Mouse (Mus musculus) adrenal gland, postnatal 36 days (tissue): ENCODE results near the gene Sub1. TPM values are rescaled to one million over a fixed set of nuclear protein-coding genes. Genes with fewer than 3 reads are reported as not detected.

ENCODE experiments used
- DNase-seq, 2 experiments: peaks; one replicate each; pipeline ENCODE4 v3.0.0; 2021; ENCODE audit warnings: mixed read lengths in 1 of 2
- total RNA-seq, 2 experiments: library from RNA; stranded (reverse); gene quantifications; 2 replicates each; pipeline ENCODE4 v1.2.3; 2021

Sub1 gene
- total RNA-seq, 2 experiments from 2014 or later = 226 to 248 TPM

GRCm38 (mm10) chr15:11966367-11966766, 30.4 kb downstream of the Sub1 start:
- peak; percentile 26 to 59 for DNase-seq

- no peak for DNase-seq
Measured at GRCm38 (mm10) chr15:11965201-11965845, 31.5 kb downstream of the Sub1 start.

- peak; percentile 16 to 40 for DNase-seq
Measured at GRCm38 (mm10) chr15:11963791-11964525, 32.8 kb downstream of the Sub1 start.

- no peak for DNase-seq
Measured at GRCm38 (mm10) chr15:11959716-11960115, 37.1 kb downstream of the Sub1 start.

GRCm38 (mm10) chr15:11956129-11956528, 40.7 kb downstream of the Sub1 start:
- no peak for DNase-seq

- peak; percentile 14 to 51 for DNase-seq
Measured at GRCm38 (mm10) chr15:11954190-11954589, 42.6 kb downstream of the Sub1 start.

- no peak for DNase-seq
Measured at GRCm38 (mm10) chr15:11952159-11952558, 44.6 kb downstream of the Sub1 start.

- DNase-seq = no peak
Measured at GRCm38 (mm10) chr15:11951181-11951580, 45.6 kb downstream of the Sub1 start.

GRCm38 (mm10) chr15:11950144-11950543, 46.6 kb downstream of the Sub1 start:
- DNase-seq = no peak

- no peak for DNase-seq
Measured at GRCm38 (mm10) chr15:11949490-11949889, 47.3 kb downstream of the Sub1 start.

GRCm38 (mm10) chr15:11940855-11941254, 55.9 kb downstream of the Sub1 start:
- DNase-seq = no peak

Other genes with a start within 250 kb of the Sub1 start
- gene Npr3, start 89.7 kb downstream of the Sub1 start, total RNA-seq = 10 to 100 TPM; 10.2 to 19.9 TPM
- 100 to 1,000 TPM; 117 to 215 TPM for gene Zfr, start 120.8 kb upstream of the Sub1 start, total RNA-seq
- 10 to 100 TPM; 21.2 to 24.8 TPM for gene Mtmr12, start 208.0 kb upstream of the Sub1 start, total RNA-seq